ENCODE assay signal across 16 mouse cellular contexts in the genomic region with DNA sequence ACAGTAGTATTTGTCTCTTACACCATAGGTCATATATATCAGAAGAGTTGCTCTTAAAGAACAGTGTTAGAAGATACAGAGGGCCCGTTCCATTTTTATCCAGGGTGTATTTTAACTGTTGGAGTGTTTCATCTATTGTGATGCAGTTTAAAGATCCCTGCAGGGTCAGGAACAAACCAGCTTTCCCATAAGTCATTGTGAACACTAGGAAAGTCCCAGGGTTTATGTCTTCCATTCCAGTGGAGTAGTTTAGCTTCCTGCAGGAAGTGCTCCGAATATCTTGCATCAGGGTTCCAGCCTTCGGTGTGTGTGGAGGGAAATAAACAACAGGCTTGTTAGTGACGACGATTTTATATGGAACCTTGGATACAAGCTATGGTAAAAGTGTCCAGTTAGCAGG. TPM values are rescaled to one million over a fixed set of nuclear protein-coding genes. Genes with fewer than 3 reads are reported as not detected.
DNase-seq lines count a peak whose midpoint lies in the region.
"Had no signal": no experiment of that assay in that cellular context is flagged by ENCODE, and none has a peak within 500 bp of the region (broad histone marks: within the 10 kb centered on the region; RNA-seq: fewer than 3 reads in every experiment).

No protein-coding gene starts in this region.

- peak; percentile 52 for DNase-seq in heart, adult 11 months
- DNase-seq in heart, adult 18-20 months, result no peak
- peak; percentile 52 for DNase-seq in R1 (ENCODE audit: low read depth, low spot score)
- DNase-seq in spleen, postnatal 14 days (ENCODE audit: low spot score in 2 of 2), result no peak
- DNase-seq: adrenal gland, adult 2 months; adrenal gland, adult 8-10 months; adrenal gland, postnatal 10 days; adrenal gland, postnatal 14 days; adrenal gland, postnatal 25 days; adrenal gland, postnatal 36 days; B cell, adult 2 months; cerebellum, adult 11 months; cerebellum, adult 11-12 months; cerebellum, adult 18-20 months; cerebellum, adult 2 months had no signal

RNA-seq across cellular contexts. Expression of a gene that starts 21.6 kb away (rescaled TPM):
- 1 to 10 TPM; 8.6 to 9.6 TPM for total RNA-seq in heart, adult 18-20 months (2021)

RNA-seq across cellular contexts. Expression of a gene that starts 28.2 kb away (rescaled TPM):
- 10 to 100 TPM; 27.6 to 35.3 TPM for total RNA-seq in heart, adult 18-20 months (2021)

RNA-seq across cellular contexts. Expression of a gene that starts 39.2 kb away (rescaled TPM):
- 1 to 10 TPM; 2.1 to 3.0 TPM for total RNA-seq in heart, adult 18-20 months (2021)
- total RNA-seq: CH12.LX had no signal

RNA-seq across cellular contexts. Expression of a gene that starts 44.7 kb away (rescaled TPM):
- total RNA-seq in heart, adult 18-20 months (2021), result 10 to 100 TPM; 29.9 to 32.3 TPM

Comparison
In these comparisons a context has a peak if more than half of its experiments do, and no peak if none do; other contexts are left out.
1. DNase-seq: peak in heart, adult 11 months (single experiment) and R1 (single experiment); none in heart, adult 18-20 months (0 of 2) and spleen, postnatal 14 days (0 of 2).